ENCODE assay signal across 11 mouse cellular contexts in the genomic region with DNA sequence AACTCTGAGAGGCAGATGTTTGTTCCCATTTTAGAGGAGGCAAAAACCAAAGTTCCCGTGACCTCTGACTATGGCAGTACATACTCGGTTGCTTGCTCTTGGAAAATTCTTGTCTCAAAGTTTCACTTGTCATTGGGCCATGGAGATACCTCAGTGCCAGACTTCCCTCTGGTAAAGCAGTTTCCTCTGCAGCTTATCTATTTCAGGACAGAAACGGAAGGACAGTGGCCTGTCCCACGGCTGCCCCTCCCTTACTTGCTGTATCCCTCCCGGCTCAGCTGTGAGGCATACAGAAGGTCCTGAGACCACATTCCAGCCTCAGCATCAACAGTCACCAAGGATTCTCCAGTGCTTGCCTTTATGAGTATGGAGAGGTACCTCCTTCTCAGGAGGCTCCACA.
A peak's percentile ranks its signal among the peaks of the same experiment; 100 is the strongest.
DNase-seq lines count a peak whose midpoint lies in the region; ATAC-seq lines count a peak whose summit lies in the region.
"Had no signal": no experiment of that assay in that cellular context is flagged by ENCODE, and none has a peak within 500 bp of the region (broad histone marks: within the 10 kb centered on the region; RNA-seq: fewer than 3 reads in every experiment).

No protein-coding gene starts in this region.

- ATAC-seq in liver, embryonic 13.5 days (ENCODE audit: low read depth), result peak; percentile 79
- ATAC-seq in activated CD4-positive, CD25-positive, alpha-beta regulatory T cell, adult 4 months, result no peak

- no peaks in the 10 kb centered on the region for H3K27me3 ChIP-seq in heart, embryonic 10.5 days (ENCODE audit: insufficient read depth, poor library complexity, severe bottlenecking)
- no peaks in the 10 kb centered on the region for H3K27me3 ChIP-seq in liver, embryonic 13.5 days
- H3K27me3 ChIP-seq: midbrain, embryonic 12.5 days; stomach, embryonic 15.5 days had no signal

- H3K9ac ChIP-seq in liver, embryonic 13.5 days, result no peak overlapping the region
- H3K9ac ChIP-seq: midbrain, embryonic 12.5 days; stomach, embryonic 15.5 days had no signal

- peak; percentile 97 for DNase-seq in heart, adult 11 months
- DNase-seq in heart, embryonic 10.5 days (ENCODE audit: low spot score), result no peak
- peak; percentile 13 to 18 for DNase-seq in heart, postnatal 14 days
- DNase-seq in liver, embryonic 13.5 days, result peak; percentile 2
- no peak for DNase-seq in thymus, adult 18-20 months
- DNase-seq in ovary, postnatal 14 days (ENCODE audit: low spot score), result no peak

- intact Hi-C loops in heart, postnatal 14 days (cut with DNase I), result no loop called here

- 35% methylated on average over 5 of the region's 5 CpGs for WGBS in heart, embryonic 10.5 days
- 3% methylated on average over 5 of the region's 5 CpGs for WGBS in liver, embryonic 13.5 days (ENCODE audit: insufficient replicate concordance)

- no peak overlapping the region for H3K4me3 ChIP-seq in heart, embryonic 10.5 days
- H3K4me3 ChIP-seq in brown adipose tissue, adult 24 weeks (ENCODE audit: insufficient read depth, low read depth, low read length), result no peak overlapping the region
- H3K4me3 ChIP-seq in liver, embryonic 13.5 days (replicated peaks), result no peak overlapping the region
- H3K4me3 ChIP-seq: hindbrain, embryonic 10.5 days; midbrain, embryonic 12.5 days; stomach, embryonic 15.5 days had no signal

- H3K4me2 ChIP-seq in liver, embryonic 13.5 days, result no peak overlapping the region
- H3K4me2 ChIP-seq: midbrain, embryonic 12.5 days; stomach, embryonic 15.5 days had no signal

- H3K27ac ChIP-seq in heart, embryonic 10.5 days, result no peak overlapping the region
- H3K27ac ChIP-seq in brown adipose tissue, adult 24 weeks (replicated peaks; ENCODE audit: low read depth, low read length), result peak overlapping the region; percentile 38
- no peak overlapping the region for H3K27ac ChIP-seq in liver, embryonic 13.5 days
- H3K27ac ChIP-seq: hindbrain, embryonic 10.5 days; midbrain, embryonic 12.5 days; stomach, embryonic 15.5 days had no signal

- no peaks in the 10 kb centered on the region for H3K36me3 ChIP-seq in heart, embryonic 10.5 days
- no peaks in the 10 kb centered on the region for H3K36me3 ChIP-seq in liver, embryonic 13.5 days
- H3K36me3 ChIP-seq: hindbrain, embryonic 10.5 days; midbrain, embryonic 12.5 days; stomach, embryonic 15.5 days had no signal

- peaks cover 6% of the 10 kb centered on the region; the same call in 1 of the 2 replicates for H3K4me1 ChIP-seq in heart, embryonic 10.5 days
- peaks cover 21% of the 10 kb centered on the region for H3K4me1 ChIP-seq in brown adipose tissue, adult 24 weeks (ENCODE audit: control insufficient read depth, insufficient read depth, insufficient read length, low read length)
- H3K4me1 ChIP-seq in liver, embryonic 13.5 days (replicated peaks), result peaks cover 17% of the 10 kb centered on the region
- H3K4me1 ChIP-seq: hindbrain, embryonic 10.5 days; midbrain, embryonic 12.5 days; stomach, embryonic 15.5 days had no signal

- no peaks in the 10 kb centered on the region for H3K9me3 ChIP-seq in heart, embryonic 10.5 days
- H3K9me3 ChIP-seq in liver, embryonic 13.5 days (replicated peaks), result no peaks in the 10 kb centered on the region
- H3K9me3 ChIP-seq: hindbrain, embryonic 10.5 days; midbrain, embryonic 12.5 days; stomach, embryonic 15.5 days had no signal

Comparison
In these comparisons a context has a peak if more than half of its experiments do, and no peak if none do; other contexts are left out.
1. DNase-seq: peak in heart, adult 11 months (single experiment), heart, postnatal 14 days (2 of 2) and liver, embryonic 13.5 days (single experiment); none in heart, embryonic 10.5 days (single experiment), thymus, adult 18-20 months (0 of 2) and ovary, postnatal 14 days (single experiment).